Comparison of ENCODE assay signal across 13 mouse cellular contexts in the genomic region with DNA sequence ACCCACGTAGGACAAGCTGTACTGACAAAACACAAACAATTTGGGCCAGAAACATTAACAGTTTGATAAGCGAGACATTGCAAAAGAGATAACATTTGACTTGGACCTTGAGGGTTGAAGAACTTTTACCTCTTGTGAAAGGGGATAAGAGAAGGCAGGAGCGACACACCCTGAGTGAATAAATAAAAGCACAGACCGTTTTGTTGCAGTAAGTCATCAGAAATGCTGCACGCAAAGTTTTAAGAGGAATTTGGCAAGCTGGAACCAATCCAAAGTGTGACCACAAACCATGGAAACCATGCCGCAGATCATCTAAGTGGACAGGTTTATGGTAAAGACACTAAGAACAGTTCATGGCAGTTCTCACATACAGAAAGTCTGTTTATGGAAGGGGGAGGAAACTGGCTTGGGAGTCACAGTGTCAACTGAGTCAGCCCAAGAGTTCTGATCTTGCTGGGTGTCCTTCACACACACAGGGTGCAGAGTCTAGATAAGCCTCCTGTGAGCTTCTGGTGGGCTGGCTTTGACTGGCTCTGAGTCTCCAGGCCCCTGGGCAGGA. TPM values are rescaled to one million over a fixed set of nuclear protein-coding genes. Genes with fewer than 3 reads are reported as not detected.
DNase-seq lines count a peak whose midpoint lies in the region; ATAC-seq and TF ChIP-seq lines count a peak whose summit lies in the region.
"Had no signal": no experiment of that assay in that cellular context is flagged by ENCODE, and none has a peak within 500 bp of the region (broad histone marks: within the 10 kb centered on the region; RNA-seq: fewer than 3 reads in every experiment).

No protein-coding gene starts in this region.

- no peak overlapping the region for H3K4me2 ChIP-seq in heart, embryonic 12.5 days
- peak overlapping the region; percentile 61 for H3K4me2 ChIP-seq in liver, embryonic 13.5 days
- H3K4me2 ChIP-seq: midbrain, embryonic 12.5 days had no signal

- peak; percentile 84 for ATAC-seq in heart, embryonic 12.5 days (ENCODE audit: insufficient number of reproducible peaks, low FRiP score)
- ATAC-seq in liver, embryonic 13.5 days (ENCODE audit: low read depth): peak; percentile 96

- no peak for TF ChIP-seq POLR2A in heart, adult 2 months (IDR thresholded peaks at IDR 0.05; ENCODE audit: insufficient read depth, low read depth, low read length)

- no peak for DNase-seq in heart, adult 2 months
- peak; percentile 43 to 47 for DNase-seq in urinary bladder, postnatal 36 days (ENCODE audit: low spot score in 2 of 2)
- DNase-seq in urinary bladder, adult 2 months (ENCODE audit: low spot score): no peak
- DNase-seq in liver, embryonic 13.5 days: peak; percentile 73
- DNase-seq in right cerebral cortex, postnatal 14 days: no peak
- no peak for DNase-seq in adrenal gland, adult 2 months
- no peak for DNase-seq in ovary, postnatal 36 days (ENCODE audit: low spot score)
- DNase-seq: cerebellum, adult 11-12 months; kidney, adult 2 months; thymus, postnatal 36 days had no signal

- no peaks in the 10 kb centered on the region for H3K4me1 ChIP-seq in heart, embryonic 12.5 days (replicated peaks)
- H3K4me1 ChIP-seq in heart, adult 2 months (ENCODE audit: control insufficient read depth, insufficient read depth, low read length): peaks cover 3% of the 10 kb centered on the region
- H3K4me1 ChIP-seq in liver, embryonic 13.5 days (replicated peaks): peaks cover 68% of the 10 kb centered on the region
- H3K4me1 ChIP-seq: embryonic facial prominence, embryonic 10.5 days; midbrain, embryonic 12.5 days had no signal

- intact Hi-C loops in heart, adult 2 months (cut with DNase I): no loop called here

- H3K36me3 ChIP-seq in heart, embryonic 12.5 days: no peaks in the 10 kb centered on the region
- no peaks in the 10 kb centered on the region for H3K36me3 ChIP-seq in heart, adult 2 months (ENCODE audit: control insufficient read depth, insufficient read depth, low read length)
- 0 out of 2 replicates have a peak, but pooled peaks cover 4% of the 10 kb centered on the region for H3K36me3 ChIP-seq in liver, embryonic 13.5 days
- H3K36me3 ChIP-seq: embryonic facial prominence, embryonic 10.5 days had no signal

- WGBS in heart, embryonic 12.5 days: 68% methylated on average over 6 of the region's 6 CpGs
- 64% methylated on average over 6 of the region's 6 CpGs for whole genome bisulfite sequencing in heart, adult 2 months
- 16% methylated on average over 6 of the region's 6 CpGs for WGBS in liver, embryonic 13.5 days (ENCODE audit: insufficient replicate concordance)

- H3K4me3 ChIP-seq in heart, embryonic 12.5 days: no peak overlapping the region
- H3K4me3 ChIP-seq in heart, adult 2 months: no peak overlapping the region
- H3K4me3 ChIP-seq in liver, embryonic 13.5 days (replicated peaks): peak overlapping the region; percentile 23
- H3K4me3 ChIP-seq: embryonic facial prominence, embryonic 10.5 days; midbrain, embryonic 12.5 days had no signal

- no peak overlapping the region for H3K27ac ChIP-seq in heart, embryonic 12.5 days (ENCODE audit: poor library complexity, severe bottlenecking)
- no peak overlapping the region for H3K27ac ChIP-seq in heart, adult 2 months
- peak overlapping the region; percentile 94 for H3K27ac ChIP-seq in liver, embryonic 13.5 days
- H3K27ac ChIP-seq: embryonic facial prominence, embryonic 10.5 days; midbrain, embryonic 12.5 days had no signal

- H3K79me2 ChIP-seq in heart, adult 2 months (replicated peaks; ENCODE audit: control insufficient read depth, insufficient read depth, low read length): no peaks in the 10 kb centered on the region

- H3K27me3 ChIP-seq in heart, embryonic 12.5 days (replicated peaks): no peaks in the 10 kb centered on the region
- no peaks in the 10 kb centered on the region for H3K27me3 ChIP-seq in heart, adult 2 months (ENCODE audit: control insufficient read depth, insufficient read depth, low read length)
- H3K27me3 ChIP-seq in liver, embryonic 13.5 days: no peaks in the 10 kb centered on the region
- H3K27me3 ChIP-seq: midbrain, embryonic 12.5 days had no signal

- TF ChIP-seq CTCF in heart, adult 2 months (IDR thresholded peaks at IDR 0.05): no peak

- H3K9ac ChIP-seq in heart, embryonic 12.5 days: no peak overlapping the region
- H3K9ac ChIP-seq in heart, adult 2 months (ENCODE audit: low read depth, low read length): no peak overlapping the region
- H3K9ac ChIP-seq in liver, embryonic 13.5 days: peak overlapping the region; percentile 31
- H3K9ac ChIP-seq: midbrain, embryonic 12.5 days had no signal

- H3K9me3 ChIP-seq in heart, embryonic 12.5 days (replicated peaks): no peaks in the 10 kb centered on the region
- no peaks in the 10 kb centered on the region for H3K9me3 ChIP-seq in liver, embryonic 13.5 days (replicated peaks)
- H3K9me3 ChIP-seq: embryonic facial prominence, embryonic 10.5 days; midbrain, embryonic 12.5 days had no signal

- no peak for TF ChIP-seq EP300 in heart, adult 2 months (IDR thresholded peaks at IDR 0.05; ENCODE audit: insufficient read depth, low read depth, low read length)

RNA-seq across cellular contexts. Expression of gene N4bp2l1, which starts 18.3 kb away (rescaled TPM):
- 2.7 and 2.8 TPM in 2 replicates for polyA plus RNA-seq in heart, embryonic 12.5 days (2016; fragmentation: Nextera tagmentation; extraction: Ambion mirVana)
- total RNA-seq in heart, adult 2 months (2021): 1 to 10 TPM; 2.5 to 3.1 TPM
- 2.7 and 4.7 TPM in 2 replicates for polyA plus RNA-seq in heart, adult 2 months (2012; rRNA removed)
- 20.4 and 23.6 TPM in 2 replicates for polyA plus RNA-seq in urinary bladder, adult 2 months (2012; rRNA removed)
- 7.4 and 8.5 TPM in 2 replicates for polyA plus RNA-seq in liver, embryonic 13.5 days (2015; fragmentation: Nextera tagmentation; extraction: Ambion mirVana)
- 10 to 100 TPM; 28.2 to 32.7 TPM for total RNA-seq in adrenal gland, adult 2 months (2021)
- 20.1 and 23.7 TPM in 2 replicates for polyA plus RNA-seq in adrenal gland, adult 2 months (2012; rRNA removed)

RNA-seq across cellular contexts. Expression of gene Brca2, which starts 56.3 kb away (rescaled TPM):
- polyA plus RNA-seq in heart, embryonic 12.5 days (2016; fragmentation: Nextera tagmentation; extraction: Ambion mirVana): 15.9 and 21.8 TPM in 2 replicates
- 1 to 10 TPM; 1.6 to 2.0 TPM for total RNA-seq in heart, adult 2 months (2021)
- polyA plus RNA-seq in heart, adult 2 months (2012; rRNA removed): 1.1 and 2.4 TPM in 2 replicates
- polyA plus RNA-seq in urinary bladder, adult 2 months (2012; rRNA removed): 5.7 and 6.6 TPM in 2 replicates
- 21.3 and 23.2 TPM in 2 replicates for polyA plus RNA-seq in liver, embryonic 13.5 days (2015; fragmentation: Nextera tagmentation; extraction: Ambion mirVana)
- 1 to 10 TPM; 4.2 to 5.7 TPM for total RNA-seq in adrenal gland, adult 2 months (2021)
- 1.5 and 2.6 TPM in 2 replicates for polyA plus RNA-seq in adrenal gland, adult 2 months (2012; rRNA removed)

Comparison
In these comparisons a context has a peak if more than half of its experiments do, and no peak if none do; other contexts are left out.
1. DNase-seq: peak in urinary bladder, postnatal 36 days (2 of 2) and liver, embryonic 13.5 days (single experiment); none in heart, adult 2 months (0 of 2), urinary bladder, adult 2 months (single experiment), right cerebral cortex, postnatal 14 days (single experiment), adrenal gland, adult 2 months (single experiment) and ovary, postnatal 36 days (single experiment).